Mouse (Mus musculus) cerebellum, adult 8-10 months (tissue): ENCODE results near the gene Stra6.
A peak's percentile ranks its signal among the peaks of the same experiment; 100 is the strongest.

Experiments
- DNase-seq: peaks from one replicate; pipeline ENCODE4 v3.0.0; 2022

Stra6 gene

DNA sequence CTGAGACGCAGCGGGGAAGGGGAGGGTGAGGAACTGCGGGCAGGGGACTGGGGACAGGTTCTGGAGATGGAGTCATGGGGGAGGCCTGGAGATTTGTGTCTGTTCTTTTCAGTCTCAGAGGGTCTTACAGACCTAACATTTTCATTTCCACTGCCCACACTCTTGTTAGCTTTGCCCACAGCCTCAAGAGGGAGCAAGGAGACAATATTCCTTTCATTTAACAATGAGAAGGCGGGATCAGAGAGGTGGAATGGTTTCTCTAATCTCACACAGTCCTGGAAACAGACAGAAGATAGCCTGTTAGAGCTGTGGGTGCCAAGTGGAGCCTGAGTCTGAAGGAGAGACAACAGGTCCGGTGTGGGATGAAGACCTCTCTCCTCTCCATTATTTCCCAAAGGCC is 11.7 kb upstream of the Stra6 start:
- DNase-seq = no peak

DNA sequence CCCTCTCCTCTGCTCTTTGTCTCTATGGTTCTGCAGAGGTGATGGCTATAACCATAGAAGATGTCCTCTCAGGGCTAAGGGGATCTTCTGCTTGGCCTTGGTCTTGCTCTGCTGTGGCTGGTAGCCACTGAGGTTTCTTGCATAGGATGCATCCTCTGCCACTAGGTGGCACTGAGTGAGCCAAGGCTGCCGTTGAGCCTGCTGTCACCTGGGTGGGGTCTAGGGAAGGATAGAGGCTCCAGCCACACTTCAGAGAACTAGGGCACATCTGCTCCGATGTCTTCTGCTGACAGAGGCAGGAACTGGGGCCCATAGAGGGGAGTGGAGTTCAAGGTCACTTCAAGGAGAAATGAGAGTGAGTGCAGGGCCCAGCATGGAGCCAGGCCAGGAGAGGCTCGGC is 10.5 kb upstream of the Stra6 start:
- peak; percentile 69 for DNase-seq

GRCm38 (mm10) chr9:58053544-58053943 is 10.0 kb upstream of the Stra6 start:
- no peak for DNase-seq

- no peak for DNase-seq
Measured at GRCm38 (mm10) chr9:58054032-58054431, 9.6 kb upstream of the Stra6 start.

GRCm38 (mm10) chr9:58055666-58056065 is 7.9 kb upstream of the Stra6 start:
- no peak for DNase-seq

GRCm38 (mm10) chr9:58059920-58060319 is 3.7 kb upstream of the Stra6 start:
- no peak for DNase-seq

- no peak for DNase-seq
Measured at GRCm38 (mm10) chr9:58060677-58061667, 2.6 kb upstream of the Stra6 start.

- DNase-seq = no peak
Measured at GRCm38 (mm10) chr9:58065532-58065931, 1.9 kb downstream of the Stra6 start.

- no peak for DNase-seq
Measured at GRCm38 (mm10) chr9:58065977-58066730, 2.6 kb downstream of the Stra6 start.

GRCm38 (mm10) chr9:58066731-58067095 is 3.1 kb downstream of the Stra6 start:
- no peak for DNase-seq

DNA sequence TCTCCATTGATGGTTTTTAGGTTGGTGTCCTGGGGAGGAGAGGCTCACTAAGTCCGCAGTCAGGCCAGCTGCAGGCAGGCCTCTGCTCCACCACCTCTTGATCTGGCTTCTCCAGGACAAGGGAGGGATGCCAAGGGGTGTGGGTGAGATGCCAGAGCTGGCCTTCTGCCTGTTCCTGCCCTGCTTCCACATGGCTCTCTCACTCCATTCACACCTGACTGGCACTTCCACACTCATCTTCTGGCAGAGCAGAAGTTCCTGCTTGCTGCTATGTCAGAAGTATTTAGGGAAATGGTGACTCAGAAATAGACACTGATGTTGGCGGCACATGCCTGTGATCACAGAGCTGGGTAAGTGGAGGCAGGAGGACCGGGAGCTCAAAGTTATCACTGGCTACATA is 4.0 kb downstream of the Stra6 start:
- peak; percentile 76 for DNase-seq

DNA sequence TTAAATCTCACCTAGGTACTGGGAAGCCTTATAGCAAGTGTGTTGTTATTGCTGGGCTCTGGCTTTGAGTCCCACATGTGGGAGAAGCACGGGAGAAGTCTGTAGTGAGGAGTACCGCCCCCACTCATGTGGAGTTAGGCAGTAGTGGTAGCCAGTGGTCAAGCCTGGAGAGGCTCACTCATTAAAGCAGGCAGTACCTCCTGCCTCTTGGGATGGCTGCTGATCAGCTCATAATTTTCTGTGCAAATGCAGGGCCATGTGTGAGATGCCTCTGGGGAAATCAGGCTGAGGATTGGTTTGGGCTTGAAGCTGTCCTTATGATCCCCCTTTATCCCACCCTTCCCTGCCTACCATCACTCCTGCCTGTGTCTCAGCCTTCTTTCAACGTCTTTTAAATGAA is 11.0 kb downstream of the Stra6 start:
- no peak for DNase-seq

DNA sequence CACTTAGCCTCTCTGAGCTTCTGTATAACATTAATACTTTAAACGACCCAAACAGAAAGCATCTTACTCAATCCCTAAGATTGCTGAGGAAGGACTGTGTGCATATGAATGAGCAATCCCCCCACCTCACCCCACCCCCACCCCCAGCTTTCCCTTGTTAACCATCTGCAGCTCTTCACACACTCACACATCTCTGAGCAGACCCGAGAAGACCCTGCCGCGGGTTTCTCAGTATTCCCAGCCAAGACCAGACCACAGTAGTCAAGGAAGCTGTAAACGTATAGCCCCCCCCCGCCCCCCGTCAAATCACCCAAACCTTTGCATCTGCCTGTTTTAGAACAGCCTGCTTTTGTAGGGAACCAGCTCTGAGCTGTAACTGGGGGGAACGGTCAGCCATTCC is 21.0 kb downstream of the Stra6 start:
- no peak for DNase-seq

- DNase-seq = no peak
Measured at GRCm38 (mm10) chr9:58085074-58085473, 21.5 kb downstream of the Stra6 start.

GRCm38 (mm10) chr9:58086203-58086602 is 22.6 kb downstream of the Stra6 start:
- no peak for DNase-seq

DNA sequence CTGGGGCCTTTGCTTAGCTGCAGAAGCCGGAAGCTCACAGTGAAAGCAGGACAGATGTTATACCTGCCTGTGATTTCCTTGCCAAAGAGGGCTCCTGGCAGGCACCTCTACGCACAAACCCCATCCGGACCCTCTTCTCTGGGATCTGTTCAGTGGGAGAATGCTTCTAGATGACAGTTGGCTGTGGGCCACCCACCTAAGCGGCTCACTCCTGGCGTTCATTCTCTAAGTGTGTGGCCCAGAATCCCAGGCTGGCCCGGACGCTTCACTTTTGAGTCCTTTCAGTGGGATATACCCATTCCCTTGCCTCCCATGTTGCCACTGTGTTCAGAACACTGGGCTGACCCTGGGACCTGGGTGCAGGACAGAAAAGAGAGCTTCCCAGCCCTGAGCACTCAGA is 23.3 kb downstream of the Stra6 start:
- DNase-seq = no peak

DNA sequence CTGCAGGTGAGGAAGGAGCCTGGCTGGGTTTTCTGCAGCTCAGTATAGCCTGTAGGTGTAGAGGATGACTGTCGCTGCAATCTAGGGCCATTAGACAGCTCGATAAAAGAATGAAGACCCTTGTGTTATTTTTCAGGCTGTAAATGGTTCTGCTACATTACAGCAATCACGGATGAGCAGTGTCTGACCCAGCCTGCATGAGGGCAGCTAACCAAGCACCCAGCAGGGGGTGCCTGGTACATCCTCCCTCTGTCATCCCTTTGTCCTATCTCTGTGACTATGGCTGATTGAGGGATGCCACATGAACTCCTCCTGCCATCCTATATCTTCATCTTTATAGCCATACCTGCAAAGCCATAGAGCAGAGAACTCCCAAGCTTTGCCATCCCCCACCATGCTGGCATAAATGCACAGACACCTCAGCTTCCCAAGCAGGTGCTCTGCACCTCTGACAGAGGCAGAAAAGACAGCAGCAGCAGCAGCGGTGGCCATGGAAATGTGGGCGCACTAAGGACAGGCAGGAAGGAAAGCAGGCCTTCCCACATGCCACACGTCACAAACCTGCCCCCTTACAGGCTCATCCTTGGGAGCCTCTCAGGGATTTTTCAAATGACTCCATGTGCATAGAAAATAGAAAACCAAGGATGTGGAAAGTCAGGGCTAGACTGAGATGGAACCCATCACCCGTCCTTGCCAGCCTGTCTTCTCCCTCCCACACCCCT is 23.9 kb downstream of the Stra6 start:
- no peak for DNase-seq

GRCm38 (mm10) chr9:58091623-58092425 is 28.2 kb downstream of the Stra6 start:
- DNase-seq = no peak

GRCm38 (mm10) chr9:58092581-58093269 is 29.1 kb downstream of the Stra6 start:
- peak; percentile 94 for DNase-seq

DNA sequence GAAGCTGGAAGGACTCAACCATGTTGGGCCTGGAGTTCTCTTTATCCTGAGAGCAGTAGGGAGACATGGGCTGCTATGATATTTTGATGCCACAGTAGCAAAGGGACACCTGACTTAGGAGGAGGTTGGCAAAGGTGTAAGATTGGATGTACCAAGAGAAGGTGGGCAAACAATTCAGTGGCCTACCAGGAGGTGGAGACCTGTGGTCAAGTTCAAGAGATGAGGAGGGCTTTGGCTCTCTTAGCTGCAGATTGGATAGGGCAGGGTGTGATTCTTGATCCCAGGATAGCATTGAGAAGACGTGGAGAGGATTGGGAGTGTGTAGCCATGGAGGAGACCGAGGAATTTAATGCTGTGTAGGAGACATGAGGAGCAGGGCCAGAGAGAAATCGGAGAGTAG is 30.2 kb downstream of the Stra6 start:
- no peak for DNase-seq

- DNase-seq = no peak
Measured at GRCm38 (mm10) chr9:58095977-58096376, 32.4 kb downstream of the Stra6 start.
